Mouse (Mus musculus) forebrain, embryonic 15.5 days (tissue): ENCODE results near the gene Prr12. TPM values are rescaled to one million over a fixed set of nuclear protein-coding genes. Genes with fewer than 3 reads are reported as not detected.

ENCODE experiments used
- ATAC-seq: fragments of 200-750 bp; cut with Nextera tagmentation; replicated peaks from 2 replicates; pipeline ENCODE4 v1.8.0; 2017; ENCODE audit warnings: mild to moderate bottlenecking, moderate TSS enrichment, moderate library complexity
- H3K27ac ChIP-seq: fragments of 300-500 bp; sonication (generic); replicated peaks from 2 replicates; pipeline ENCODE4 v1.5.1; 2015; ENCODE audit warnings: mild to moderate bottlenecking, inconsistent platforms
- H3K27me3 ChIP-seq: fragments of 300-500 bp; sonication (generic); 2 replicates; pipeline ENCODE4 v1.6.1; 2015; ENCODE audit warnings: inconsistent platforms
- H3K36me3 ChIP-seq: fragments of 300-500 bp; sonication (generic); 2 replicates; pipeline ENCODE4 v1.6.1; 2015; ENCODE audit warnings: mild to moderate bottlenecking, inconsistent platforms
- H3K4me1 ChIP-seq: fragments of 300-500 bp; sonication (generic); 2 replicates; pipeline ENCODE4 v1.6.1; 2015; ENCODE audit warnings: inconsistent platforms
- H3K4me2 ChIP-seq: fragments of 300-500 bp; sonication (generic); replicated peaks from 2 replicates; pipeline ENCODE4 v1.6.1; 2015; ENCODE audit warnings: mild to moderate bottlenecking, inconsistent platforms
- H3K4me3 ChIP-seq: fragments of 300-500 bp; sonication (generic); 2 replicates; pipeline ENCODE4 v1.5.1; 2015; ENCODE audit warnings: mild to moderate bottlenecking, inconsistent platforms
- H3K9ac ChIP-seq: fragments of 300-500 bp; sonication (generic); replicated peaks from 2 replicates; pipeline ENCODE4 v1.6.1; 2015; ENCODE audit warnings: mild to moderate bottlenecking, inconsistent platforms
- H3K9me3 ChIP-seq: fragments of 300-500 bp; sonication (generic); 2 replicates; pipeline ENCODE4 v1.6.1; 2016; ENCODE audit warnings: inconsistent platforms
- WGBS: fragments of 180-500 bp; shearing (Covaris S2); methylation state at CpG from one replicate; pipeline ENCODE4 v1.1.7; 2015; ENCODE audit warnings: mixed read lengths; 5-methylcytosine and 5-hydroxymethylcytosine counted together
- microRNA-seq: library from miRNA; unstranded; fragments of <30 nt; microRNA quantifications from one replicate; pipeline ENCODE4, GENCODE M21; 2016
- polyA plus RNA-seq: library from polyadenylated mRNA; unstranded; fragments of >200 nt; fragmentation: Nextera tagmentation; extraction: Ambion mirVana; gene quantifications from 2 replicates; pipeline ENCODE4 v1.2.1, GENCODE M21; 2015

Gene Prr12
- polyA plus RNA-seq, 1 experiment from 2014 or later = 16.0 TPM

GRCm38 (mm10) chr7:44981539-44981938, 71.1 kb downstream of the Prr12 start:
- Histone ChIP-seq H3K27ac (no peak overlapping the region), H3K4me2 (no peak overlapping the region), H3K4me1 (peaks cover 20% of the 10 kb centered on the region), H3K9me3 (no peaks in the 10 kb centered on the region), H3K9ac (no peak overlapping the region), H3K36me3 (peaks cover 60% of the 10 kb centered on the region), H3K27me3 (no peaks in the 10 kb centered on the region), H3K4me3 (no peak overlapping the region)
- 97% methylated on average over 8 of the region's 8 CpGs for WGBS
- no peak for ATAC-seq

GRCm38 (mm10) chr7:44978300-44978699, 74.4 kb downstream of the Prr12 start:
- Histone ChIP-seq H3K4me2 (no peak overlapping the region), H3K9me3 (no peaks in the 10 kb centered on the region), H3K27ac (no peak overlapping the region), H3K4me1 (peaks cover 16% of the 10 kb centered on the region), H3K36me3 (peaks cover 69% of the 10 kb centered on the region), H3K27me3 (no peaks in the 10 kb centered on the region), H3K9ac (no peak overlapping the region), H3K4me3 (no peak overlapping the region)
- WGBS = 93% methylated on average over 3 of the region's 3 CpGs
- no peak for ATAC-seq

Small RNA genes within 50 kb of the gene (microRNA-seq; reads per million reads assigned to microRNA genes)
- 2.0 reads per million for gene Mir7054

Other genes with a start within 250 kb of the Prr12 start
- 52.3 and 56.0 TPM in 2 replicates for gene Nup62, start 236.8 kb downstream of the Prr12 start, polyA plus RNA-seq
- gene Il4i1, start 236.5 kb downstream of the Prr12 start, polyA plus RNA-seq = 1.8 and 2.3 TPM in 2 replicates
- 4.6 and 5.0 TPM in 2 replicates for gene Atf5, start 236.2 kb downstream of the Prr12 start, polyA plus RNA-seq
- gene Akt1s1, start 203.9 kb downstream of the Prr12 start, polyA plus RNA-seq = 118 and 120 TPM in 2 replicates
- gene Tbc1d17, start 203.8 kb downstream of the Prr12 start, polyA plus RNA-seq = 119 and 120 TPM in 2 replicates
- gene Pnkp, start 195.7 kb downstream of the Prr12 start, polyA plus RNA-seq = 32.1 and 35.3 TPM in 2 replicates
- 583 and 618 TPM in 2 replicates for gene Ptov1, start 183.1 kb downstream of the Prr12 start, polyA plus RNA-seq
- 164 and 166 TPM in 2 replicates for gene Med25, start 160.2 kb downstream of the Prr12 start, polyA plus RNA-seq
- 20.6 and 22.1 TPM in 2 replicates for gene Fuz, start 156.8 kb downstream of the Prr12 start, polyA plus RNA-seq
- 105 and 107 TPM in 2 replicates for gene Ap2a1, start 123.4 kb downstream of the Prr12 start, polyA plus RNA-seq
- gene Tsks, start 109.7 kb downstream of the Prr12 start, polyA plus RNA-seq = not detected in 2 replicates
- 48.2 and 51.6 TPM in 2 replicates for gene Cpt1c, start 78.0 kb downstream of the Prr12 start, polyA plus RNA-seq
- 703 and 728 TPM in 2 replicates for gene Prmt1, start 66.3 kb downstream of the Prr12 start, polyA plus RNA-seq
- gene Irf3, start 55.2 kb downstream of the Prr12 start, polyA plus RNA-seq = 62.6 and 66.6 TPM in 2 replicates
- 19.2 and 21.8 TPM in 2 replicates for gene Bcl2l12, start 54.2 kb downstream of the Prr12 start, polyA plus RNA-seq
- 42.8 and 47.1 TPM in 2 replicates for gene Scaf1, start 36.5 kb downstream of the Prr12 start, polyA plus RNA-seq
- 10.4 and 11.5 TPM in 2 replicates for gene Rras, start 34.9 kb downstream of the Prr12 start, polyA plus RNA-seq
- gene Nosip, start 9.5 kb upstream of the Prr12 start, polyA plus RNA-seq = 62.4 and 63.9 TPM in 2 replicates
- gene Prrg2, start 9.8 kb upstream of the Prr12 start, polyA plus RNA-seq = 12.6 and 15.3 TPM in 2 replicates
- gene Rcn3, start 39.3 kb upstream of the Prr12 start, polyA plus RNA-seq = 49.6 and 54.4 TPM in 2 replicates
- gene Fcgrt, start 51.0 kb upstream of the Prr12 start, polyA plus RNA-seq = 16.6 and 17.8 TPM in 2 replicates
- 982 and 1,055 TPM in 2 replicates for gene Rps11, start 71.6 kb upstream of the Prr12 start, polyA plus RNA-seq
- 890 and 969 TPM in 2 replicates for gene Rpl13a, start 75.9 kb upstream of the Prr12 start, polyA plus RNA-seq
- gene Gm45713, start 83.3 kb upstream of the Prr12 start, polyA plus RNA-seq = 0.15 TPM in 1 of 2 replicates, not detected in the other
- 1.6 and 2.1 TPM in 2 replicates for gene Flt3l, start 83.6 kb upstream of the Prr12 start, polyA plus RNA-seq
- 96.0 and 96.9 TPM in 2 replicates for gene Pih1d1, start 101.4 kb upstream of the Prr12 start, polyA plus RNA-seq
- gene Aldh16a1, start 101.7 kb upstream of the Prr12 start, polyA plus RNA-seq = 25.6 and 30.8 TPM in 2 replicates
- gene Slc17a7, start 111.1 kb upstream of the Prr12 start, polyA plus RNA-seq = 20.1 and 24.0 TPM in 2 replicates
- gene Gfy, start 126.7 kb upstream of the Prr12 start, polyA plus RNA-seq = not detected in 2 replicates
- not detected in 2 replicates for gene Pth2, start 128.1 kb upstream of the Prr12 start, polyA plus RNA-seq
- gene Ccdc155, start 152.0 kb upstream of the Prr12 start, polyA plus RNA-seq = 0.74 and 0.75 TPM in 2 replicates
- gene Dkkl1, start 159.3 kb upstream of the Prr12 start, polyA plus RNA-seq = 1.4 and 2.0 TPM in 2 replicates
- 92.8 and 106 TPM in 2 replicates for gene Tead2, start 162.9 kb upstream of the Prr12 start, polyA plus RNA-seq
- 1.3 and 1.6 TPM in 2 replicates for gene Cd37, start 186.2 kb upstream of the Prr12 start, polyA plus RNA-seq
- gene Slc6a16, start 188.2 kb upstream of the Prr12 start, polyA plus RNA-seq = 0.17 and 0.20 TPM in 2 replicates
- gene Slc6a21, start 224.6 kb upstream of the Prr12 start, polyA plus RNA-seq = not detected in 2 replicates